8 mouse cellular contexts compared by ENCODE assay signal in genomic region chr17:69076238-69076625, GRCm38 (mm10). TPM values are rescaled to one million over a fixed set of nuclear protein-coding genes. Genes with fewer than 3 reads are reported as not detected.
A peak's percentile ranks its signal among the peaks of the same experiment; 100 is the strongest.
DNase-seq lines count a peak whose midpoint lies in the region; ATAC-seq lines count a peak whose summit lies in the region.

No protein-coding gene starts in this region.

- H3K9me3 ChIP-seq in limb, embryonic 10.5 days (replicated peaks), result no peaks in the 10 kb centered on the region
- no peaks in the 10 kb centered on the region for H3K9me3 ChIP-seq in midbrain, embryonic 11.5 days (ENCODE audit: control insufficient read depth, low read length)

- H3K9ac ChIP-seq in midbrain, embryonic 11.5 days (ENCODE audit: low read length), result peak overlapping the region; percentile 37

- H3K4me2 ChIP-seq in midbrain, embryonic 11.5 days, result peak overlapping the region; percentile 94

- ATAC-seq in midbrain, embryonic 11.5 days (ENCODE audit: low FRiP score), result peak; percentile 75

- peak; percentile 68 to 81 for DNase-seq in adrenal gland, postnatal 36 days
- peak; percentile 58 for DNase-seq in embryo, embryonic 9.5 days (ENCODE audit: extremely low spot score)
- DNase-seq in heart, adult 9 months (ENCODE audit: low spot score in 2 of 2), result peak; percentile 1 to 7
- peak; percentile 65 for DNase-seq in kidney, adult 9 months
- DNase-seq in limb, embryonic 10.5 days (ENCODE audit: low spot score), result peak; percentile 58
- DNase-seq in midbrain, embryonic 11.5 days (ENCODE audit: low spot score, missing footprints), result peak; percentile 95
- peak; percentile 64 for DNase-seq in telencephalon, adult 2 months (ENCODE audit: low read depth, low spot score)
- no peak for DNase-seq in spleen, postnatal 14 days (ENCODE audit: low spot score in 2 of 2)

- H3K36me3 ChIP-seq in limb, embryonic 10.5 days, result no peaks in the 10 kb centered on the region
- H3K36me3 ChIP-seq in midbrain, embryonic 11.5 days (ENCODE audit: control insufficient read depth, insufficient read depth, low read length), result no peaks in the 10 kb centered on the region

- peak overlapping the region; percentile 57 for H3K4me3 ChIP-seq in limb, embryonic 10.5 days
- H3K4me3 ChIP-seq in midbrain, embryonic 11.5 days (ENCODE audit: low read depth, low read length), result peak overlapping the region; percentile 46

- H3K27me3 ChIP-seq in limb, embryonic 10.5 days (ENCODE audit: low read depth, poor library complexity, severe bottlenecking), result peaks cover 61% of the 10 kb centered on the region
- peaks cover 29% of the 10 kb centered on the region for H3K27me3 ChIP-seq in midbrain, embryonic 11.5 days (ENCODE audit: control insufficient read depth, insufficient read depth, low read length)

- peaks cover 23% of the 10 kb centered on the region for H3K4me1 ChIP-seq in limb, embryonic 10.5 days
- H3K4me1 ChIP-seq in midbrain, embryonic 11.5 days (ENCODE audit: control insufficient read depth, insufficient read depth, low read length), result peaks cover 3% of the 10 kb centered on the region

- H3K27ac ChIP-seq in limb, embryonic 10.5 days, result no peak overlapping the region
- no peak overlapping the region for H3K27ac ChIP-seq in midbrain, embryonic 11.5 days (ENCODE audit: low read depth, low read length)

- under 1% methylated on average over 28 of the region's 28 CpGs for whole genome bisulfite sequencing in limb, embryonic 10.5 days
- 0% methylated on average over 24 of the region's 28 CpGs for WGBS in midbrain, embryonic 11.5 days

RNA-seq across cellular contexts. Expression of gene Epb41l3, which starts 0.7 kb away (rescaled TPM):
- total RNA-seq in adrenal gland, postnatal 36 days (2021), result 10 to 100 TPM in 1 of 2 experiments, 1 to 10 TPM in 1; 9.6 to 11.9 TPM
- polyA plus RNA-seq in limb, embryonic 10.5 days (2016; fragmentation: Nextera tagmentation; extraction: Ambion mirVana), result 39.9 and 58.5 TPM in 2 replicates
- 66.1 and 67.8 TPM in 2 replicates for polyA plus RNA-seq in midbrain, embryonic 11.5 days (2014; fragmentation: Nextera tagmentation; extraction: Ambion mirVana)

Comparison
In these comparisons a context has a peak if more than half of its experiments do, and no peak if none do; other contexts are left out.
1. DNase-seq: peak in adrenal gland, postnatal 36 days (2 of 2), embryo, embryonic 9.5 days (single experiment), heart, adult 9 months (2 of 2), kidney, adult 9 months (single experiment), limb, embryonic 10.5 days (single experiment), midbrain, embryonic 11.5 days (single experiment) and telencephalon, adult 2 months (single experiment); none in spleen, postnatal 14 days (0 of 2).